Mouse (Mus musculus) megakaryocyte, embryonic 14.5 days (primary cell): ENCODE measurements at regions not wholly inside any gene's neighbourhood (a gene's known extent, or its start where the extent isn't known, plus 50 kb on each side); places are given as distances from the start of the nearest gene placed in this dataset.

Experiments
- FLI1 ChIP-seq: IDR thresholded peaks from 2 replicates; pipeline ENCODE4 v1.6.1; 2012; ENCODE audit warnings: low read length, inconsistent platforms, mixed read lengths
- GATA1 ChIP-seq: IDR thresholded peaks from 3 replicates; pipeline ENCODE4 v1.6.1; 2012; ENCODE audit warnings: mixed read lengths, low read length, inconsistent platforms, borderline replicate concordance

- no peak for TF ChIP-seq FLI1
- TF ChIP-seq GATA1: no peak
Measured at GRCm38 (mm10) chr3:39718946-39719545, 812.0 kb upstream of the Intu start.
